Mouse (Mus musculus) neural tube, embryonic 15.5 days (tissue): ENCODE measurements around the gene Fstl3. TPM values are rescaled to one million over a fixed set of nuclear protein-coding genes. Genes with fewer than 3 reads are reported as not detected.
"Not testable (repeated sequence)": the region's sequence is repeated elsewhere in the genome, so short reads cannot be mapped to it uniquely, and the experiment has no call there.

Experiments used
- ATAC-seq: fragments of 200-750 bp; cut with Nextera tagmentation; 2 replicates; pipeline ENCODE4 v1.8.0; 2017; ENCODE audit warnings: mild to moderate bottlenecking, moderate TSS enrichment, moderate library complexity; ENCODE audit not compliant: low FRiP score
- H3K27ac ChIP-seq: fragments of 300-500 bp; sonication (generic); replicated peaks from 2 replicates; pipeline ENCODE4 v1.5.1; 2015; ENCODE audit warnings: mild to moderate bottlenecking, inconsistent platforms
- H3K27me3 ChIP-seq: fragments of 300-500 bp; sonication (generic); replicated peaks from 2 replicates; pipeline ENCODE4 v1.6.1; 2015; ENCODE audit warnings: inconsistent platforms
- H3K36me3 ChIP-seq: fragments of 300-500 bp; sonication (generic); 2 replicates; pipeline ENCODE4 v1.6.1; 2015; ENCODE audit warnings: inconsistent platforms
- H3K4me1 ChIP-seq: fragments of 300-500 bp; sonication (generic); 2 replicates; pipeline ENCODE4 v1.6.1; 2015; ENCODE audit warnings: inconsistent platforms
- H3K4me2 ChIP-seq: fragments of 300-500 bp; sonication (generic); 2 replicates; pipeline ENCODE4 v1.6.1; 2015; ENCODE audit warnings: inconsistent platforms, mild to moderate bottlenecking, moderate library complexity
- H3K4me3 ChIP-seq: fragments of 300-500 bp; sonication (generic); replicated peaks from 2 replicates; pipeline ENCODE4 v1.5.1; 2015; ENCODE audit warnings: mild to moderate bottlenecking, inconsistent platforms
- H3K9ac ChIP-seq: fragments of 300-500 bp; sonication (generic); replicated peaks from 2 replicates; pipeline ENCODE4 v1.6.1; 2015; ENCODE audit warnings: mild to moderate bottlenecking, inconsistent platforms
- H3K9me3 ChIP-seq: fragments of 300-500 bp; sonication (generic); replicated peaks from 2 replicates; pipeline ENCODE4 v1.6.1; 2016; ENCODE audit warnings: inconsistent platforms
- WGBS: fragments of 180-500 bp; shearing (Covaris S2); methylation state at CpG from one replicate; pipeline ENCODE4 v1.1.7; 2015; ENCODE audit warnings: mixed read lengths; 5-methylcytosine and 5-hydroxymethylcytosine counted together
- polyA plus RNA-seq: library from polyadenylated mRNA; unstranded; fragments of >200 nt; fragmentation: Nextera tagmentation; extraction: Ambion mirVana; gene quantifications from 2 replicates; pipeline ENCODE4 v1.2.1, GENCODE M21; 2015

Fstl3 gene
- polyA plus RNA-seq, 1 experiment from 2014 or later: 2.6 TPM

GRCm38 (mm10) chr10:79743650-79744365, 33.3 kb upstream of the Fstl3 start:
- WGBS: 96% methylated on average over 15 of the region's 15 CpGs
- no peak overlapping the region for H3K9ac ChIP-seq
- H3K27me3 ChIP-seq: no peaks in the 10 kb centered on the region
- no peak overlapping the region for H3K27ac ChIP-seq
- peaks cover 55% of the 10 kb centered on the region for H3K36me3 ChIP-seq
- no peak overlapping the region for H3K4me2 ChIP-seq
- H3K9me3 ChIP-seq: peaks cover 14% of the 10 kb centered on the region
- peaks cover 19% of the 10 kb centered on the region for H3K4me1 ChIP-seq
- ATAC-seq: no peak
- no peak overlapping the region for H3K4me3 ChIP-seq

GRCm38 (mm10) chr10:79745411-79745810, 31.7 kb upstream of the Fstl3 start:
- H3K27me3 ChIP-seq: no peaks in the 10 kb centered on the region
- H3K9ac ChIP-seq: no peak overlapping the region
- no peaks in the 10 kb centered on the region; the same call in 1 of the 2 replicates for H3K9me3 ChIP-seq
- H3K4me1 ChIP-seq: peaks cover 19% of the 10 kb centered on the region
- no peak overlapping the region for H3K27ac ChIP-seq
- ATAC-seq: no peak
- WGBS: 97% methylated on average over 3 of the region's 3 CpGs
- H3K36me3 ChIP-seq: peaks cover 39% of the 10 kb centered on the region
- H3K4me3 ChIP-seq: peak overlapping the region; percentile 70
- H3K4me2 ChIP-seq: peak overlapping the region; percentile 73

DNA sequence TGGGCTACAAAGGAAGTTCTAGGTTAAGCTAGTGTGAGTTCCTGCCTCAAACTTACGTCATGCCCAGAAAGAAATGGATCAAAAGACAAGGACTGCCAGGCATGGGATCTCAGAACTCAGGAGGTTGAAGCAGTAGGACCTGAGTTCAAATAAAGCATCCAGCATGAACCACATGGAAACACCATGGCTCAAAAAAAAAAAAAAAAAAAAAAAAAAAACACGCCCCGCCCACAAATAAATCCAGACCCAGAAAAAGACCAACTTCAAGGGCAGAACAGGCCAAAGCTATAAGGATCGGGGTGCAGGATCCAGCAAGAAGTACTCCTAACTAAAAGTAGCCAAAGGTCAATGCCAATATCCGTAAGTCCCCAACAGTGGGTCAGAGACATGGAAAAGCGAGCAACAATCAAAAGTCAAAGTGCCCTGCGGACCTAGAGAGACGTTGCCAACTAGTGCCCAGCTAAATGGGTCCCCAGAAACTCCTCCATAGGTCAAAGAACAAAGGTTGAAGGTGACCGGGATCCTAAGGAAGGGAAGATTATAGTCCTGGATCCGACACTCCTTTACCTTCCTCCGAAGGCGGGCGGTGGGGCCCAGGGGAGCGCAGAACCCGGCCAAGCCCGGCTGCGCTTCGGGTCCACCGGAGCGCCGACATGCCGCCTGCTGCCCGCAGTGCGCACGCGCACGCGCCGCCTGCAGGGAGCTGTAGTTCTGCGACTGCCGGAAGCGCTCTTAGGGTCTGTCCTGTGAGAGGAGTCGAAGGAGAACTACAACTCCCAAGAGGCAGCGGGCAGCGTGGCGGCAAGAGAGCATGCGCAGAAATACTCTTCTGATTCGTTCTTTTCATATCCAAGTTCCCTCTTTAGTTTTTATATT, 30.9 kb upstream of the Fstl3 start, which contains the start of gene Polrmt:
TSS of gene Polrmt (minus strand) at position 684 of the 876 bp plus-strand sequence.
- WGBS: 4% methylated on average over 38 of the region's 38 CpGs
- H3K27ac ChIP-seq: peak within 1 kb of the TSS; percentile 41; the same call in 1 of the 2 replicates
- peak within 1 kb of the TSS; percentile 55 for H3K9ac ChIP-seq
- no peaks in the 10 kb centered on the region for H3K9me3 ChIP-seq
- H3K4me2 ChIP-seq: peak within 1 kb of the TSS; percentile 73
- peak within 1 kb of the TSS; percentile 70 for H3K4me3 ChIP-seq
- peaks cover 32% of the 10 kb centered on the region for H3K36me3 ChIP-seq
- no peaks in the 10 kb centered on the region for H3K27me3 ChIP-seq
- H3K4me1 ChIP-seq: peaks cover 19% of the 10 kb centered on the region
- peak; percentile 94 for ATAC-seq

- 0 out of 2 replicates have a peak overlapping the region, but pooled peaks have one; percentile 41 for H3K27ac ChIP-seq
- WGBS: 28% methylated on average over 6 of the region's 6 CpGs
- peak; percentile 54 for ATAC-seq
These were observed 30.3 kb upstream of the Fstl3 start for GRCm38 (mm10) chr10:79746774-79747151.

DNA sequence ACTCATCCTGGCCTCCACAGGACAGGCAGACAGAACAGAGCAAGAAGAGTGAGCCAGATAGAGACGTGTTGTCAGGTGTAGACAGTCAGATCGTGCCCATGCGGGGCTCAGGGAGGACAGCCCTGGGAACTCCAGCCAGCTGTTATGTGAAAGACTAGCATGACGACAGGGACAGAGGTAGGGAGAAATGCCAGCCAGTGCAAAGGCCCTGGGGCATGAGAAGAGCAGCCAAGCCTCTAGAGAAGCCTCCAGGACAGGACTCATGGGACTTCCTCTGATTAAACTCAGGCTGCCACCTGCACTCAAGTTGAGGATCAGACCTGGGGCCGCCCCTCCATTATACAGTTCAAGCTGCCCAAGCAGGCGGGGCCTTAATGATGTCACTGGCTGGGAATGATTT, 28.6 kb upstream of the Fstl3 start:
- Histone ChIP-seq H3K27me3 (no peaks in the 10 kb centered on the region), H3K4me2 (no peak overlapping the region), H3K27ac (no peak overlapping the region), H3K9ac (no peak overlapping the region), H3K36me3 (peaks cover 10% of the 10 kb centered on the region), H3K9me3 (no peaks in the 10 kb centered on the region), H3K4me3 (no peak overlapping the region), H3K4me1 (peaks cover 19% of the 10 kb centered on the region)
- no peak for ATAC-seq
- WGBS: 76% methylated on average over 6 of the region's 6 CpGs

More at GRCm38 (mm10) chr10:79746774-79747151, 30.3 kb upstream of the Fstl3 start:
- Histone ChIP-seq H3K4me3 (peak overlapping the region; percentile 70), H3K9ac (peak overlapping the region; percentile 42; the same call in 1 of the 2 replicates), H3K27me3 (no peaks in the 10 kb centered on the region), H3K36me3 (peaks cover 26% of the 10 kb centered on the region), H3K4me2 (peak overlapping the region; percentile 73), H3K9me3 (no peaks in the 10 kb centered on the region), H3K4me1 (peaks cover 19% of the 10 kb centered on the region)

- peak within 1 kb of the TSS; percentile 86 for H3K4me2 ChIP-seq
- under 1% methylated on average over 36 of the region's 36 CpGs for WGBS
These were observed 22.1 kb upstream of the Fstl3 start, which contains the start of gene Fgf22 for GRCm38 (mm10) chr10:79754856-79755516. Fgf22 (plus strand) TSS chr10:79755076.

GRCm38 (mm10) chr10:79755854-79756253, 21.2 kb upstream of the Fstl3 start:
- Histone ChIP-seq H3K27me3 (no peaks in the 10 kb centered on the region), H3K36me3 (peaks cover 46% of the 10 kb centered on the region), H3K27ac (no peak overlapping the region), H3K4me2 (0 out of 2 replicates have a peak overlapping the region, but pooled peaks have one; percentile 86), H3K9ac (no peak overlapping the region), H3K4me3 (no peak overlapping the region), H3K9me3 (no peaks in the 10 kb centered on the region), H3K4me1 (peaks cover 9% of the 10 kb centered on the region)
- 81% methylated on average over 3 of the region's 3 CpGs for WGBS
- no peak for ATAC-seq

More at GRCm38 (mm10) chr10:79754856-79755516, 22.1 kb upstream of the Fstl3 start, which contains the start of gene Fgf22:
- peak; percentile 85 for ATAC-seq
- peak within 1 kb of the TSS; percentile 54 for H3K9ac ChIP-seq
- peaks cover 37% of the 10 kb centered on the region for H3K36me3 ChIP-seq
- H3K27ac ChIP-seq: no peak within 1 kb of the TSS
- H3K4me1 ChIP-seq: peaks cover 9% of the 10 kb centered on the region
- no peaks in the 10 kb centered on the region for H3K27me3 ChIP-seq
- peak within 1 kb of the TSS; percentile 45 for H3K4me3 ChIP-seq
- H3K9me3 ChIP-seq: no peaks in the 10 kb centered on the region

- peaks cover 54% of the 10 kb centered on the region for H3K36me3 ChIP-seq
- no peaks in the 10 kb centered on the region for H3K27me3 ChIP-seq
- H3K4me2 ChIP-seq: no peak overlapping the region
- H3K9me3 ChIP-seq: no peaks in the 10 kb centered on the region
- no peak overlapping the region for H3K9ac ChIP-seq
- 92% methylated on average over 24 of the region's 24 CpGs for WGBS
- H3K4me1 ChIP-seq: peaks cover 9% of the 10 kb centered on the region
- no peak for ATAC-seq
- no peak overlapping the region for H3K4me3 ChIP-seq
- H3K27ac ChIP-seq: no peak overlapping the region
These were observed 20.4 kb upstream of the Fstl3 start for GRCm38 (mm10) chr10:79756660-79757059.

DNA sequence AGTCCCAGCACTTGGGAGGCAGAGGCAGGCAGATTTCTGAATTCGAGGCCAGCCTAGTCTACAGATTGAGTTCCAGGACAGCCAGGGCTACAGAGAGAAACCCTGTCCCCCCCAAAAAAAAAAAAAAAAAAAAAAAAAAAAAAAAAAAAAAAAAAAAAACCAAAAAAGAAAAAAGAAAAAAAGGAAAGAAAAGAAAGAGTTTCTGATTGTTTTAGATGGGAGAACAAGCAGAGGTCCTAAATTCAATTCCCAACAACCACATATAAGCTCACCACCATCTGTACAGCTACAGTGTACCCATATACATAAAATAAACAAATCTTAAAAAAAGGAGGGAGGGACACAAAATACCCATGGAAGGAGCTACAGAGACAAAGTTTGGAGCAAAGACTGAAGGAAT, 17.4 kb upstream of the Fstl3 start:
- not testable (repeated sequence) for H3K9ac ChIP-seq, H3K4me3 ChIP-seq, H3K27me3 ChIP-seq, H3K4me2 ChIP-seq, H3K9me3 ChIP-seq, ATAC-seq, H3K27ac ChIP-seq
- 84% methylated on average over 1 of the region's 1 CpGs for WGBS
- Histone ChIP-seq H3K36me3 (peaks cover 59% of the 10 kb centered on the region), H3K4me1 (peaks cover 26% of the 10 kb centered on the region)

GRCm38 (mm10) chr10:79760603-79761143, 16.4 kb upstream of the Fstl3 start:
- Histone ChIP-seq H3K36me3 (peaks cover 59% of the 10 kb centered on the region), H3K4me3 (no peak overlapping the region), H3K27me3 (no peaks in the 10 kb centered on the region), H3K9me3 (no peaks in the 10 kb centered on the region), H3K27ac (no peak overlapping the region), H3K4me1 (peaks cover 28% of the 10 kb centered on the region), H3K4me2 (no peak overlapping the region), H3K9ac (no peak overlapping the region)
- no peak for ATAC-seq
- 90% methylated on average over 11 of the region's 11 CpGs for WGBS

DNA sequence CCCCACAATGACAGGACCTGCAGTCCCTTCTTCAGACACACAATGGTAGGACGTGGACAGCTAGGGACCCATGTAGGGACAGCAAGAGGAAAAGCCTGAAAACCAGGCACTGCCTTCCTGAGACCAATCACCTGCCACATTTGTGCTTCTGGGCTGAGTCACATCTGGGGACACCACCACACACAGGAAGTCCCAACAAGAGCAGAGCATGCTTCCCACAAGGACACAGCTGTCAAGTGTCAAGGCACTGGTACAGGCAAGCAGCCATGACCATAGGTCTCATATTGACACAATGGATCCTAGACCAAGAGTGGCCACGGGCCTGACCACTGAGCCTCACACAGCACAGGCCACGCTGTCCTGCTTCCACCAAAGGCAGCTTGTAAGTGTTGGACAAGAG, 14.2 kb upstream of the Fstl3 start:
- Histone ChIP-seq H3K4me3 (no peak overlapping the region), H3K9me3 (no peaks in the 10 kb centered on the region), H3K27me3 (no peaks in the 10 kb centered on the region), H3K4me1 (peaks cover 38% of the 10 kb centered on the region), H3K9ac (no peak overlapping the region), H3K36me3 (peaks cover 40% of the 10 kb centered on the region), H3K27ac (no peak overlapping the region), H3K4me2 (no peak overlapping the region)
- no peak for ATAC-seq
- 86% methylated on average over 3 of the region's 3 CpGs for WGBS
